Mouse (Mus musculus): Measurements from ENCODE around the gene Phf8.
A peak's percentile ranks its signal among the peaks of the same experiment; 100 is the strongest.
"Not testable (repeated sequence)": the region's sequence is repeated elsewhere in the genome, so short reads cannot be mapped to it uniquely, and the experiment has no call there.

Phf8 gene

DNA sequence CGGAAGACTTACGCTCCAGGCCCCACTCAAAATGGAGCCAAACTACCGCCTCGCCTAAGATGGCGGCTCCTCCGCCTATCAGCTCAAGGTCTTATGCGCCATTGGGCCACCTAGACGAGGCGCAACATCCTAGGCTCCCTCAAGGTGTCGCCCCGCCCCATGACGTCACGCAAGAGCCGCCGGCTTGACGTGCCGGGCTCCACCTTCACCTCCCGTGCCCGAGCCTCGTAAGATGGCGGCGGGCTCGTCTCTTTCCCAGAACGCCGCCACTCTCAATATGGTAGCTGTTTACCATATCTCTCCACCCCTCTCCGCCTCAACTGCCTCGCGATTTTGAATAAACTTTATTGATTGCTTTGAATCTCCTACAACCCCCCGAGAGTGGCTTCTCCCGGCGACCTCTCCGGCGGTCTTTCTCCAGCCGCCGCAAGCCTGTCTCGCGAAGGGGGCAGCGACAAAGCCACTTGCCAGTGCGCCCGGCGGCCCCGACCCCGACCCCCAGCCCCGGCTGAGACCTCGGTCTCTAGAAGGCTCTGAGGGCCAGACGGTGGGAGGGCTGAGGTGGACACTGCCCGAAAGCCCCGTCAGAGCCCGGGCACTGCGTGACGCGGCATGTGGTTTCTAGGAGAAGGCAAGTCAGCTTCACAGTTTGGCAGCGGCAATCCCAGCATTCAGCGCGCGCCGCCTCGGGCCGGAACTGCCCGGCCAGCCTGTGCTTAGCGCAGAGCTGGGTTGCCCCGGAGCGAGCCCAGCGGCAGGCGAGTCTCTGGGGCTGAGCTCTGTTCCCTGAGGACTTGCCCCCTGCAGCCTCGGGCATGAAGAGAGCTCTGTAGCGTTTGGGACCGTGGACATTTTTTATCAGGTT is at the start of gene Phf8:
Gene Phf8 (plus strand): TSS at position 215 of the 865 bp plus-strand sequence.
- DNase-seq: peak; percentile 97

DNA sequence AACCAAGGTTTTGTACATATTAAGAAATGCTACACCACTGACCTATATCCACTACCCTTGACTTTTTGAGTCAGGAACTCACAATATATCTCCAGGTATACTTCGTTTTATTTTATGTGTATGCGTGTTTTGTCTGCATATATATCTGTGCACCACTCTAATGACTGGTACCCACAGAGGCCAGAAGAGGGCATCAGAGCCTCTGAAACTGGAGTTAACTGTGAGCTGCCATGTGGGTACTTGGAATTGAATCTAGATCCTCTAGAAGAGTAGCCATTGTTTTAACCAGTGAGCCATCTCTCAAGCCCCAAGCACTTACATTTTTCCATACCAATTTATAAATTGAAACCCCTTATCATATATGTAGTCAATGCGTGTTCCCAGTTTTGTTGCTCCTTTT is 32.3 kb upstream of the Phf8 start:
- DNase-seq: no peak

DNA sequence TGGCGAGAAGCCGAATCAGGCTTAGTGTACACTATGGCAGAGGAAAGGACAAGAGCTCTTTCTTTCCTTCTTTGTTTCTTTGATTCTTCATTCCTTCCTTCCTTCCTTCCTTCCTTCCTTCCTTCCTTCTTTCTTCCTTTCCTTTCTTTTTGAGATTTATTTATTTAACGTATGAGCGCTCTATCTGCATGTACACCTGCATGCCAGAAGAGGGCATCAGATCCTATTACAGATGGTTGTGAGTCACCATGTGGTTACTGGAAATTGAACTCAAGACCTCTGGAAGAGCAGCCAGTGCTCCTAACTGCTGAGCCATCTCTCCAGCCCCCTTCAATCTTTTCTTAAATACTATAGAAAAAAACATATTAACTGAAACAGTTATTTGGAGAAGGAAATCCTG is 27.2 kb upstream of the Phf8 start:
- not testable (repeated sequence) for DNase-seq

DNA sequence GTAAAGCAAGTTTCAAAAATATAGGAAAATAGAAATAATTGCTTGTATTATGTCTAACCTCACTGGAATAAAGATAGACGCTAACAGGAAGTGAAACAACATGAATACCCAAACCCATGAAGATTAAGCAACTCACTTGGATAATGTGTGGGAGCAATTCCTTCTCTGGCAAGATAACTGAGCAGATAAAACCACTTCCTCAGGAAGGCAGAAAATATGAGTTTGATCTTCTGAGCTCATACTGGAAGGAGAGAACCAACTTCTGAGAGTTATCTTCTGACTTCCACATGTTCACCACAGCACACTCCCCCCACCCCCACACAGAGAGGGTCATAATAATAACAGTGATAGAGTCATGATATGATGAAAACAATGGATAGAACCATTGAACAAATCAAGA is 23.9 kb upstream of the Phf8 start:
- DNase-seq: no peak

DNA sequence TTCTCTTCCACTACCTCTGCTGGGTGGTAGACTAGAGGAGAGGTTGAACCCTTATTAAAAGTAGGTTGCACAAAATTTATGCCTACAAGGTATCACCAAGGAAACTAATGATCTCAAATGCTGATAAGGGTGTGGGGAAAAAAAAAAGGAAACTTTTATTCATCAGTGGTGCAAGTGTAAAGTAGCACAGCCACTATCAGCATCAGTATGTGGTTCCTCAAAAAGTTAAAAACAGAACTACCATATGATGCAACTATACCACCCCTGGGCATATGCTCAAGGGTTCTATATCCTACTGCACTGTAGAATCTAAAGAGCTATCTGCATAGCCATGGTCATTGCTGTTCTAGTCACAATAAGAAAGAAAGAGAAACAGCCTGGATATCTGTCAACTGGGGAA is 11.9 kb upstream of the Phf8 start:
- no peak for DNase-seq

DNA sequence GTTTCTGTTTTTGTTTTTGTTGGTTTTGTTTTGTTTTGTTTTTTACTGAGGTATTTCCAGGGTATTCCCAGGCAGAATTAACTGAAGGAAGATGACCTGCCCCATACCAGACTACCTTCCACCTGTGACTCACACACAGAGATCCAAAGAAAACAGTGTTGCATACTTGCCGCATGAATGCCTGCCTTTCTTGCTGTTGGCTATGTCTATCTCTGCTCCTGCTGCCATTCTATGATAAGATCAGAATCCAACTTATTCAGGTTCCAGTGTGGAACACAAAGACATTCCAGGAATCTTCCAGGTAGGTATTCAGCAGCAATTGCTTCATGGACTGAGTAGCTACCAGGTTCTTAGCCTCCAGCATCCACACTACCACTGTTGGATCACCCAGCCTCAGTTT is 10.6 kb upstream of the Phf8 start:
- no peak for DNase-seq

DNA sequence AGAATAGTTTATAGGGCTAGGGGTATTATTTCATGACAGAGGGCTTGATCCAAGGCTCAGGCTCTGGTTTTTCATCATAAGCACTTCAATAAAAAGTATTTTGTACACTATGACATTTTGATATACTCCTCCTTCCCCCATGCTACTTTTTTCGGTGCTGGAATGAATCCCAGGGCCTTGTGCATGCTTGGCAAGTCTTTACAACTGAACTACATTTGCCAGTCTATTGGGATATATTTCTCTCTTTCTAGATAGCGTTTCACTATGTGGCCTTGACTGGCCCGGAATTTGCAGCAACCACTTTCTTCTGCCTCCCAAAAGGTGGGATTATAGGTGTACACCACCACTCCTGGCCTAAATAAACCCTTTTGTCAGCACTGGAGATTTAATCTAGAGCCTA is 7.4 kb upstream of the Phf8 start:
- DNase-seq: no peak

DNA sequence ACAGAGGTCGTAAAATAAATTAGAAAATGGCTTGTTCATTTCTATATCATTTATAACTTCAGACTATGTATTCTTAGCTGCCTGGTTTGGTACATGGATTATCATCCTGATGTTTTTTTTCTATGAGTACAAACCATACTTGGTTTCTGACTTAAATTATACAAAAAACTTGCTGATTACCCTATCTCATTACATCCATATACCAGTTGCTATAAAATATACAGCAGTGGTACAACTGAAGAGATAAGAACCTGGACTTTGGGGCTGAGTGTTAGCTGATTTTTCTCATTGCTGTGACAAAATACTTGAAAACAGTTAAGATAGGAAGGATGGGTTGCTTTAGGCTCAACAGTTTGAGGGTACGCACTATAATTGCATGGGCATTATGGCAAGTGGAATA is 6.8 kb upstream of the Phf8 start:
- DNase-seq: no peak

DNA sequence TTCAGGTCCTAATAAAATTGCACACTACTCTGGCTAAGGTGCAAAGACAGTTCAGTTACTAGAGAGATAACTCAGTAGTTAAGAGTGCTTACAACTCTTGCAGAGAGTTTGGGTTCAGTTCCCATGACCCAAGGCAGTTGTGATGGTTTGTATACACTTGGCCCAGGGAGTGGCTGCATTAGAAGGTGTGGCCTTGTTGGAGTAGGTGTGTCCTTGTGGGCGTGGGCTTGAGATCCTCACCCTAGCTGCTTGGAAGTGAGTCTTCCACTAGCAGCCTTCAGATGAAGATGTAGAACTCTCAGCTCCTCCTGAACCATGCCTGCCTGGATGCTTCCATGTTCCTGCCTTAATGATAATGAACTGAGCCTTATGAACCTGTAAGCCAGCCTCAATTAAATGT is 2.3 kb upstream of the Phf8 start:
- no peak for DNase-seq

DNA sequence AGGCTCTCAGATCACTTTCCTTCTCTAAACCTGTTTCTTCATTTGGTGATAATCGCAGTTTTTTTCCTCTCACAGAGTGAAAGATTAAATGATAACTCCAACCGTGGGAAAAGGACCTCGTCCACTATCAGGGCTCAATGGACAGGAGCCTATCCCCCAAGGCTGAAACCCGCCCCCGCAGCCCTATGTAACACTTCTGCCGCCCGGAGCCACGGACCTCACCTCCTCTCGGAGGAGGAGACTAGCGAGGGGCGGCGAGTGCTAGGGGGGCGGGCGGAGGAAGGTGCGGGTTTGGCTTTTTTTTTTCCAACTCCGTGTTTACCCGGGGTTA is 380 bp upstream of the Phf8 start:
- no peak for DNase-seq

DNA sequence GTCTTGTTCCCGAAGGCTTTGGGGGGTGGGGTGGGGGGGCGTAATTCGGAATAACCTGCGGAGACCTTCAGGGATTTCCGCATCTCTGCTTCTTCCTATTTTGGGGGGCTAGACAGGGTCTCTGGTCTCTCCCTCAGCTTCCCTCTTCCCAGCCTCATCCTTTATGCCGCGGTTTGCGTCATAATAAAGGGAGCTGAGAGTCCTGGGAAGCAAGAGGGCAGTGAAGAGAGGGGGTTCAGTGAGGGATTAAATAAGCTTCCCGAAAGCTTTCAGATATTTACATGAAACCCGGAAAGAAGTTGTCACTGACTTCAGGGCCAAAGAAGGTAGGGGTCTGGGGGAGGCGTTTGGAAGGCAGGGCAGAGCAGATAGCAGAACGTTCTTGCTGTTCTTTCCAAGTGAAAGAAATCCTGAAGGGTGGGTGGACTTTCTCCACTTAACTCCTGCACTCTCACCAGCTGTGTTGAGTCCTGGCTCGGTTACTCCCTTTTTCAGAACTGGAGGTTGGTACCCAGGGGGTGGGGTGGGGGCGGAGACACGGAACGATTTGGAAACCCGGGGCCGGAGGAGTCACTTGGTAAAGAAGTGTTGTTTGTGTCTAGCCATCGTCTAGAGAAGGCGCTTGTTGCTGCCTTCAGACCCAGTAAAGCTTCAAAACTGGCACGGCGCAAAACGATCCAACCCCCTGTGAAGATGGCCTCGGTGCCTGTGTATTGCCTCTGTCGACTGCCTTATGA is 1.5 kb downstream of the Phf8 start:
- peak; percentile 23 for DNase-seq

DNA sequence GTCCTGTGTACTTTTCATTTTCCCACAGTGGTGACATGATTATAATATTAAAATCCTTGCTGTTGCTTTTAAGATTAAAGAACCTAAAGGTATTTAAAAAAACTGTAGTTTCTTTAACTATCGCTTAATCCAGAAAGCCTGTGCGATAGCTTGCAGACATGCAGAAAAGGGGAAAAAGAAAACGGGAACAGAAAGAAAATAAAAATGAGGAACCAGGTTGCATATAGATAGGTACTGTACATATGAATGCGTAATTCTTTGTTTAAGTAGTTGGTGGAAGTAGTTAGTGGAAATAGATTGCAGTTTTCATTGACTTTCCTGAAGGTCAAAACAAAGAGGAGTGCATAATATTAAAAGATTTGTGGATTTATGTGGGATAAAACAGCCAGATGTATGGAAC is 32.9 kb downstream of the Phf8 start:
- no peak for DNase-seq

DNA sequence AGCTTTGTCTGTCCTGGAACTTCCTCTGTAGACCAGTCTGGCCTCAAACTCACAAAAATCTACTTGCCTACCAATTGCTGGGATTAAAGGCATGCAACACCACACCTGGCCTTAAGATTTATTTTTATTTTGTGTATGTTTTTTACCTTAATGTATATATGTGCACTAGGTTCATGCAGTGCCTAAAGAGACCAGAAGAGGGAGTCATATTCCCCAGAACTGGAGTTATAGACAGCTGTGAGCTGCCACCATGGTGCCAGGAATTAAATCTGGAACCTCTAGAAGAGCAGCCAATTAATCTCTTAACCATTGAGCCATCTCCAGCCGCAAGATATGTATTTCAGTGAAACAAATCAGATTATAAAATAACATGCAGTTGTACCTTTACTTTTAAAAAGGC is 54.7 kb downstream of the Phf8 start:
- peak; percentile 3 for DNase-seq

DNA sequence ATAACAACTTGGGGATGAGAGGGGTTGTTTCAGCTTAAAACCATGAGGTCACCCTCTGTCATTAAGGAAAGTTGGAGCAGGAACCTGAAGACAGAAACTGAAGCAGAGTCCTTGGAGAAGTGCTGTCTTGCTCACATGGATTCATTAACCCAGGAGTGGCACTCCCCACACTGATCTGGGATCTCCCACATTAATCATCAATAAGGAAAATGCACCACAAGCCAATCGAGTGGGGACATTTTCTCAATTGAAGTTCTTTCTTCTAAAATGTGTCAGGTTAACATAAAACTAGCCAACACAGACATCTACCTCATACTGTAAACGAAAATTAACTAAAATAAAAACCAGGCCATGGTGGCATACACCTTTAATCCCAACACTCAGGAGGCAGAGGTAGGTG is 122.9 kb downstream of the Phf8 start:
- DNase-seq: peak; percentile 59

DNA sequence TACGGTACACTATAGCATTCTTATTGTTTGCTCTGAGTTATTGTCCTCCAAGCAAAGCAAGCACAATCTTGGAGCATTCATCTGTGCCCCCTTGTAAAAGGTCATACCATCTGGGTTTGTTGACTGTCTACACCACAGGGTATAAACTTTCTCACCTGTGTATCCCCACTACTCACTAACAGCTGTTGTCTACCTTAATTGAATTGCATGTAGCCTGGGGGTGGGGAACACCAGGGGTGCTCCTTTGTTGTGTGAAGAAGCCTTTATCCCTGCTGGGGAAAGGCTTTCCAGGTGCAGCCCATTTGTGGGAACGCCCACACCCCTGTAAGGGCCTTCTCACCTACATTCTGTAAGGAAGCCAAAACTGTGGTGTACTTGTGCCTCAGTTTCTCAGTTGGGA is 133.3 kb downstream of the Phf8 start:
- DNase-seq: no peak

DNA sequence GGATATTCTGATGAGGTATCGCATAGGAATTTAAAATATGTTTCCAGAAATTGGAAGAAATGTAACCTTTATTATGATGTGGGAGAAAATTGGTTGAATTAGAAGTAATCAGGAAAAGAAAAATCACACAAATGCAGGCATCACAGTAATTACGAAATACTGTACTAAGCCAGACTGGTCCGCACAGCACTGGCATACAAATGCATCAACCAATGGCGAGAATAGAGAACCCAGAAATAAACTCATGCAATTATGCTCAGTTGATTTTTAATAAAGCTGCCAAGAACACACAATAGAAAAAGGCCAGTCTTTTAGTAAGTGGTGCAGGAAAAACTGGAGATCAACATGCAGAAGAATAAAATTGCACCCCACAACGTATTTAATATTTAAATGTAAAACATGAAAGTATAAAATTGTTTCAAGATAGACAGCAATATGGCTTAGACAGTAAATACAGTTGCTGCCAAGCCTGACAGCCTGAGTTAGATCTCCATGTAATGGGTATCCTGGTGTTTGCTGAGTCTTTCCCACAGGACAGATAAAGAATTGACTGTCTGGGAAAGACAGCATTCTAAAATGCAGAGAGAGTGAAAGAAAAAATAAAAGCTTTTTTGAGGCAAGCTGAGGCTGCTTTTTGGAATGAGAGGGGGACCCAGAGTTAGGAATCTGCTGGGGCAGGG is 154.2 kb downstream of the Phf8 start:
- no peak for DNase-seq

All from kidney, adult 9 months (tissue).